Mouse (Mus musculus) kidney, adult 2 months (tissue): ENCODE data around the gene Rasal1.

Experiments
- CTCF ChIP-seq: fragments of 200-500 bp; conservative IDR thresholded peaks from 2 replicates; pipeline ENCODE4 v1.5.1; 2011; ENCODE audit warnings: low read depth, mild to moderate bottlenecking, control low read depth, low read length, moderate library complexity, mixed read lengths; ENCODE audit not compliant: insufficient read depth, insufficient read length
- POLR2A ChIP-seq: fragments of 200-500 bp; IDR thresholded peaks from one replicate; pipeline ENCODE4 v1.6.1; 2011; ENCODE audit warnings: low read depth, low read length, control low read depth

GRCm38 (mm10) chr5:120706976-120707375 lies 58.4 kb downstream of the Rasal1 start:
- TF ChIP-seq CTCF (no peak), POLR2A (no peak)
